Mouse (Mus musculus) retina, postnatal 7 days (tissue): ENCODE results near the gene Spice1.

Source experiments
- DNase-seq: peaks from one replicate; pipeline ENCODE4 v3.0.0-alpha.2; 2012; ENCODE audit warnings: low read depth, low spot score

The Spice1 gene

DNA sequence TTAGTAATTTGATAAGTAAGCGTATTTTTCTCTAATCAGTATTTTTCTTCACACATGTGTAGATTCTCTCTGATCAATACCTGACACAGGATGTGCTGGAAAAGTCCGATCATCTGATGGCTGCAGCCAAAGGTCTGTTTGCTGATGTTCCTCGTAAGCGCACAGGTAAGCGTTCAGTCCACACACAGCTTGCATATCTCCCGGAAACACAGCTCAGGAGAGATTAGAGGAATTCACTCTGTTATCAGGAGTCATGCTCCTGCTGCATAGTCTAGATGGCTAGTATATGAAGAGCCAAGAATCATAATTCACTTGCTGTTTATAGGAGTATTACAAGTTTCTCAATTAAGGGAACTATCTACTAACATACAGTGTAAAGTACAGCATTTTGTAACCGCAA, 18.6 kb downstream of the Spice1 start:
- no peak for DNase-seq

DNA sequence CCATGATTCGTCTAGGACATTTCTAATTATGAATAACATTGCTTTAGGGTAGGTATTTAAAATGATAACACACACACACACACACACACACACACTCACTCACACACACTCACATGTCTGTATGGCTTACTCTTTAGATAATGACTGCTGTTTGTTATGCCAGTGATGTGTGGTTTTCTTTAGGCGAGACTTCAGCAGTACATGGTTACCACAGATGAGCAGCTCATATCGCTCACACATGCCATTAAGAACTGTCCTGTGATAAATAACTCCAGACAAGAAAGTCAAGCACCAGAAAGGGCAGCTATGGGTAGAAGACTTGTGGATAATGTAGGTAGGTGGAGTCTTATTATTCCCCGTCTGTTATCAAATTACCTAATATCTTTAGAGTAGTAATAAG, 28.5 kb downstream of the Spice1 start:
- DNase-seq, result no peak

GRCm38 (mm10) chr16:44380006-44380405, 33.1 kb downstream of the Spice1 start:
- DNase-seq, result no peak

DNA sequence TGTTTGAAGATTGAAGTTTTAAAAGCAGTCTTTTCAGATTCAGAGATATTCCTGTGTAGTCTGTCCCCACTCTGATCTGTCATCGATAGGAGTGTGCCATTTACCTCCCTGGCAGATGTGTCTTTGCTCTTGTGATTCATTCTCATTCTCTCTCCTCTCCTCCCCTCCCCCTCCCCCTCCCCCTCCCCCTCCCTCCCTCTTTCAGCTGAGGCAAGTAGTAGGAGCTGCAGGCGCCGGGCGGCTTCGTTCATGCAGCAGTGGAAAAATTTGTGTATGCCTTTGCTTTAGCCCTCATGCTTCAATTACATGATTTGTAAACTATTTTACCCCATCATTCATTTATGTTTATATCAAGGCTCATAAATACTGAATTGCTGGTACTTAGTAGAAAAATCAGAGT, 34.7 kb downstream of the Spice1 start:
- no peak for DNase-seq

DNA sequence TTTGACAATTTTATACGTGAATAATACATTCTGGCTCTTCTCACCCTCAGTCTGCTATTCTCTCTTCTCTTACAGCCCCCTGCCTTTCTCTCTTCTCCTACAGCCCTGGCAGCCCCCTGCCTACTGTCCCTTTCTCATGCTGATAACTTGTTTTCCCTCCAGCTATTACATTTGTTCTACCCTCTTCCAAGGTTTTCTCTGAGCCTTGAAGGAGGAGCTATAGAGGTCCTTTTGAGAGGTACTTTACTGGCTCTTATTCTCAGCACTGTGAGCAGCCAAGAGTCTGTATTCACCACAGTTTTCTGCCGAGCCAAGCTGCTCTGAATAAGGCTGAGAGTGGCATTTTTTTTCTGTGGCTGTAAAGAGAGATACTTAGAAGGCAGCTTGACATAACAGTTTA, 36.6 kb downstream of the Spice1 start:
- DNase-seq, result no peak

DNA sequence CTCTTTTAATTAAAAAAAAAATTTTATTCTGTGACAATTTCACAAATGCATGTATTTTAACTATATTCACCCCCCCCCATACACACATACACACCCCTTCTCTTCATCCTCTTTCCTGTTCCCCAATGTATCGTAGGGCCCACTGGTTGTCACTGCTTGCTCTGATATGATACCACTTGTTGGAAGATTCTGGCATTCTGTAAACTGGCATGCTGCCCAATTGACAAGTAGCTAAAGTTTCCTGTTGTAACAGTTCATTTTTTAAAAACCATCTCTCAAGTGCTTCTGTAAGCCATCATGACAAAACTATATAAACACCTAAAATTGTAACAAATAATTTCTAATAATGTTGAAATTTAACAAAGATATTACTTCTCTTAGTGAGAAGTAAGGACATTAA, 37.3 kb downstream of the Spice1 start:
- DNase-seq, result no peak

GRCm38 (mm10) chr16:44391877-44392548, 45.1 kb downstream of the Spice1 start:
- no peak for DNase-seq

DNA sequence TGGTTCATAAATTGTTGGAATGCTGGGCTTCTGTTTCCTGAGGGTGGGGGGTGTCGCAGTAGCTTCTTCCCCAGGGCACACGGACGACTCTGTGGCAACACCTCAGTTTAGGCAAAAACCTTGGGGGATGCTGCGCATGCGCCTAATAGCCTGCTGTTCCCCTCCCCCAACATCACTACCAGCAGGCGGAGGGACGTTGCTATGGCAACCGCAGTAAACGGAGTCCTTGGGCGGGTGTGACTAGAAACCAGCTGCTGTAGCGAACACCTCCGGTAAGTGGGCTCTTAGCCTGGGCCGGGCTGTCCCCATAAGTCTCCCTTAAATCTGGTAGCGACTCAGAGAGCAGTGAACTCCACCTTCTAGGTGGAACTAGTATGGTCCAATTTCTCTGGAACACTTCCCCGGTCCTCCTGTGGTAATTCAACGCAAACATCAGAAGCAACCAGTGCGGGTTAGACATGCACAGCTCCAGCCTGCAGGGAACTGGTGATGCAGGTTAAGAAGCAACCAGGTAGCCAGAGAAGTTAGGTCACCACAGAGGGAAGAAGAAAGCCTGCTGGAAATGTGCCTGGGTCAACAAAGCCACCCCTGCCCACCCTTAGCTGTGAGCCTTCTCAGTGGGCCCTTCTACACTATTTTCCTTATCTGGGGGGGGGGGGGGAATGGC, 47.8 kb downstream of the Spice1 start, which contains the start of gene Cfap44:
Gene Cfap44 (plus strand): TSS at position 220 of the 667 bp plus-strand sequence.
- peak; percentile 41 for DNase-seq

GRCm38 (mm10) chr16:44404933-44405332, 58.0 kb downstream of the Spice1 start:
- DNase-seq, result no peak

GRCm38 (mm10) chr16:44407211-44407610, 60.3 kb downstream of the Spice1 start:
- no peak for DNase-seq

GRCm38 (mm10) chr16:44408290-44408689, 61.4 kb downstream of the Spice1 start:
- no peak for DNase-seq

- no peak for DNase-seq
Measured at GRCm38 (mm10) chr16:44410176-44410575, 63.3 kb downstream of the Spice1 start.

- DNase-seq, result no peak
Measured at GRCm38 (mm10) chr16:44417596-44417995, 70.7 kb downstream of the Spice1 start.

GRCm38 (mm10) chr16:44421735-44422134, 74.8 kb downstream of the Spice1 start:
- DNase-seq, result no peak

DNA sequence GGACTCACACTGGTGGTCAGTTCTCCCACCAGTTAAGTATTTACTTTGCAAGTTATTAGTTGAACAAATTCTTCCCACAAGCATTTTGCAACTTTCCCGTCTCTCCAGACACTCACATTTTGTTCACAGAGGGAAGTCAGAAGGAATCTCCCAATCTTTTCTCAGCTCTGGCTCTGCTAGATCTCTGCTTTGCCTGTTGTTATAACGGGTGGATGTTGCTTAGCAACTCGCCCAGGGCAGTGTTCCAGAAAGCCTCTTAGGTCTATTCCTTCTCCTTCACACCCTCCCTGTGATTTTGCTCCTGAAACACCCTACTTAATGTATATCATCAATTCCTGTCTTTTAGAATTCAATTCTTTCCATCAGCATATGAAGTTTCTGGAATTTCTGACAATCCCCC, 76.6 kb downstream of the Spice1 start:
- DNase-seq, result no peak

DNA sequence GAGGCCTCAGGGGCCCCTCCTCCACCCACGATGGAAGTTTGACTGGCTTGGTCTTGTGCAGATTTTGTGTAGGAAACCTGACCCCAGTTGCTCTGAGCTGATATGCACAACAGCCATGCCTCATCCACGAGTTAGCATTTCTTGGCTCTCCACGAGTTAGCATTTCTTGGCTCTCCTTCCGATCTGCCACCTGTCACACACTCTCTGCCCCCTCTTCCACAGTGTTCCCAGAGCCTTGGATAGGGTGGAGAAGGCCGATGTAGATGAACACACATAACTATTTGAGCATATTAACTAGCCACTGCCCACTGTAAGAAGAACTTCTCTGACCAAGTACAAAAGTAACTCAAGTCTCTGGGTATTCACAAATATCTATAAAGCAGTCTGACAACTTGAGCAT, 81.5 kb downstream of the Spice1 start:
- DNase-seq, result no peak

DNA sequence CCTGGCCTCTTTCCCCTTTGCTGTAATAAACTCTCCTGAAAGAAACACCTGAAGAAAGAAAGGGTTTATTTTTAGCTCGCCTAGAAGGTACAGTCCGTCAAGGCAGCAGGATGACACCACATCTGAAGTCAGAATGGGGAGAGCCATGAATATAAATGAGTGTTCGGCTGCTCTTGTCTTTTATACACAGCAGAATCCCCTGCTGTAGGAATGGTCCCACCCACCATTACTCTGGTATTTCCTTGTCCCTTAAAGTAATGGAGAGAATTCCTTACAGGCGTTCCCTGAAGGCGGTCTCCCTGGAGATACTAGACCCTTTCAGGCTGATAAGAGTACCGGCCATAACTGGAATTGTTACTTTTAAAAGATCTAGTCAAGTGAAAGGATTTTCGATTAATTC, 83.1 kb downstream of the Spice1 start:
- DNase-seq, result no peak

DNA sequence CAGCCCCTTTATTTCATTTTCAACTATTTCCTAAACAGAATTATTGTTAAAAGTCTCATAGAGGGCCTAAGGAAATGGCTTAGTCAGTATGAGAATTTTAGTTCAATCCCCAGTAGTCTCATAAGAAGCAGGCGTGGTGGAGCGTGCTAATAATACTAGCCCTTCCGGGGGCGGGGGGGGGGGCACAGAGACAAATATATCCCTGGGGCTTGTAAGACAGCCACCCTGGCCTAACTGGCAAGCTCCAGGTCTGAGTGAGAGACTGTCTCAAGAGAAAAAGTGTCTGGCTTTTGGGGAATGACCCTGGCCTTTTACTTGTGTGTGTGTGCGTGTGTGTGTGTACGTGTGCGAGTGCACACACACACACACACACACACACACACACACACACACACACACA, 88.0 kb downstream of the Spice1 start:
- no peak for DNase-seq

DNA sequence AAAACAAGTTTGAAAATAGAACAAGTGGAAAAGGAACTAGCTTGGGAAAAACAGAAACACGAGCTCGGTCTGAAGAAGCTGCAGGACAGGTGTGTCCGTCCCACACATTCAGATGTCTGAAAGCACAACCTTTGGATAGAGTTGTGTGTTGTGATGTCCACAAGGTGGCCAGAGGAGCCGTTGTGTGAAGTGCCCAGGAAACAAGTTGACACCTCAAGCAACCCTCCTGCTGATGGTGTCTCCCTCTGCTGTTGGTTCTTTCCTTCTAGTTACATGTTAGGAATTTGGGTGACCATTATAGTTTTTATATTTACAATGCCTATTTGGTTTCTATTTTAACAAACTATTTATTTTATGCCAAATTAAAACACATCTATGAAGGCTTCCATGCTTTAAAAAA, 88.6 kb downstream of the Spice1 start:
- no peak for DNase-seq
